Mouse (Mus musculus) MEL (cell line): ENCODE data around the gene Otogl.

Experiments used
- CHD2 ChIP-seq: IDR thresholded peaks from 2 replicates; pipeline ENCODE4 v1.6.1; 2011; ENCODE audit warnings: low read length, improper control_type of control experiment
- CTCF ChIP-seq, 3 experiments: IDR thresholded peaks in 2 of 3; conservative IDR thresholded peaks in 1 of 3; 2 replicates each; pipeline ENCODE4 v1.5.1; 2011 to 2012; ENCODE audit warnings: low read length in 3 of 3, low read depth in 2 of 3, mild to moderate bottlenecking in 2 of 3, improper control_type of control experiment in 1 of 3, inconsistent platforms in 1 of 3, mixed read lengths in 1 of 3, moderate library complexity in 1 of 3; ENCODE audit not compliant: control insufficient read depth in 1 of 3, insufficient read depth in 1 of 3, poor library complexity in 1 of 3, severe bottlenecking in 1 of 3
- EP300 ChIP-seq, 2 experiments: IDR thresholded peaks; 2 replicates each; pipeline ENCODE4 v1.6.1; 2011; ENCODE audit warnings: improper control_type of control experiment in 2 of 2, low read length in 2 of 2, low read depth in 1 of 2, mild to moderate bottlenecking in 1 of 2
- MXI1 ChIP-seq: IDR thresholded peaks from 2 replicates; pipeline ENCODE4 v1.6.1; 2011; ENCODE audit warnings: mild to moderate bottlenecking, low read depth, low read length, improper control_type of control experiment
- POLR2A ChIP-seq, 2 experiments: IDR thresholded peaks; 2 replicates each; pipeline ENCODE4 v1.6.1; 2011 to 2012; ENCODE audit warnings: low read length in 2 of 2, mild to moderate bottlenecking in 2 of 2, control low read depth in 1 of 2, improper control_type of control experiment in 1 of 2, low read depth in 1 of 2, moderate library complexity in 1 of 2; ENCODE audit not compliant: control insufficient read depth in 1 of 2, insufficient read depth in 1 of 2, poor library complexity in 1 of 2
- POLR2AphosphoS5 ChIP-seq: IDR thresholded peaks from 2 replicates; pipeline ENCODE4 v1.6.1; 2012; ENCODE audit warnings: low read depth, borderline replicate concordance, mild to moderate bottlenecking, inconsistent platforms, low read length, moderate library complexity, mixed read lengths
- TBP ChIP-seq: IDR thresholded peaks from 2 replicates; pipeline ENCODE4 v1.8.0; 2011; ENCODE audit warnings: low read depth, low read length, improper control_type of control experiment
- USF2 ChIP-seq, 2 experiments: IDR thresholded peaks; 2 replicates each; pipeline ENCODE4 v1.6.1; 2011 to 2012; ENCODE audit warnings: improper control_type of control experiment in 2 of 2, low read length in 2 of 2, borderline replicate concordance in 1 of 2, inconsistent platforms in 1 of 2, low read depth in 1 of 2, mild to moderate bottlenecking in 1 of 2; ENCODE audit not compliant: insufficient read depth in 1 of 2
- ZMIZ1 ChIP-seq: IDR thresholded peaks from 2 replicates; pipeline ENCODE4 v1.6.1; 2012; ENCODE audit warnings: low read depth, mild to moderate bottlenecking, inconsistent platforms, low read length, improper control_type of control experiment, moderate library complexity
- ZNF384 ChIP-seq: IDR thresholded peaks from 2 replicates; pipeline ENCODE4 v1.6.1; 2012; ENCODE audit warnings: low read depth, mild to moderate bottlenecking, inconsistent platforms, low read length, improper control_type of control experiment

DNA sequence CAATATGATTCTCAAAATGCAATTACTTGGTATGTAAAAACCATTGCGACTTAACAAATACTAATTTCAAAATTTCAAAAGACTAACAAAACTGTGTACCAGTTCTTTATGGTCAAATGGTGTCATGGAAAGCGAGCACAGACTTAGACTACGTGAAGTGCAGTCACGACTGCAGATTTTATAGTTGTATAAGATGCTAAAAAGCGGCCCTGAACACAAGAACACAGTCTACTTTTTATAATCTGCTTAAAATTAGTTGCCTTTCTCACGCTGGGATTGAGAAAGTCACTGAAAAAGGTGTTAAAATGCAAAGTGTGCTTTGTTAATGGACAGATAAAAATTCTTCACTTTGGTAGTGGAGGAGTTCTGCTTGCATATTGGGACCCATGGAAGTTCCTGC is 174.2 kb downstream of the Otogl start:
- TF ChIP-seq TBP (no peak), USF2 (IDR thresholded peaks at IDR 0.05; ENCODE audit: borderline replicate concordance in 1 of 2, insufficient read depth in 1 of 2, low read depth in 1 of 2, low read length in 2 of 2) (no peak), MXI1 (no peak), CTCF (IDR thresholded peaks at IDR 0.05 in 2 of 3, conservative IDR thresholded peaks at IDR 0.05 in 1 of 3; ENCODE audit: control insufficient read depth in 1 of 3, insufficient read depth in 1 of 3, low read depth in 2 of 3, low read length in 3 of 3, poor library complexity in 1 of 3, severe bottlenecking in 1 of 3) (no peak), POLR2A (IDR thresholded peaks at IDR 0.05; ENCODE audit: control insufficient read depth in 1 of 2, insufficient read depth in 1 of 2, low read depth in 1 of 2, low read length in 2 of 2, poor library complexity in 1 of 2) (no peak), ZMIZ1 (no peak), POLR2AphosphoS5 (no peak), CHD2 (no peak), ZNF384 (no peak), EP300 (IDR thresholded peaks at IDR 0.05; ENCODE audit: low read depth in 1 of 2, low read length in 2 of 2) (no peak)
